Mouse (Mus musculus): ENCODE measurements around the gene Cdh11. TPM values are rescaled to one million over a fixed set of nuclear protein-coding genes. Genes with fewer than 3 reads are reported as not detected.

The Cdh11 gene
- total RNA-seq (2022): 10 to 100 TPM; 48.8 to 61.3 (median 58.7) TPM

- DNase-seq (ENCODE audit: low spot score in 2 of 2): no peak
Observed at GRCm38 (mm10) chr8:102785592-102786416, at the start of gene Cdh11. Gene Cdh11 (minus strand): TSS chr8:102785642.

DNA sequence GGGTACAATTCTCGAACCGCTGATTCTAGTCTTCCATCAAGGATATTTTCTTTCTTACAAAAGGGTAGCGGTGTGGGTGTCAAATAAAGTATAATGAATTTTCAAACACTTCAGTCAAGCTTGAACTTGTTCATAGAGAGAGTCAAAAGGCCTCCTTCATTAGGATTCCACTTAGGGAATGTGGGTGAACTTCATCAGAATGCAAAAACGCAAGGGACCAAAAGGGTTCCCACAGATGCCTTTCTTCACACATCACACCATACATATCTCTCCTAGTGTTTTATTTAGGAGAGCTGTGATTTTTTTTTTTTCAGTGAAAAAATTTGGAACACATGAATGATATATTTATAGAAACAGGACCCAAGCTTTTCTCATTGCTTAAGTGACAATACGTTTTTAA lies 28.5 kb upstream of the Cdh11 start:
- no peak for DNase-seq (ENCODE audit: low spot score in 2 of 2)

GRCm38 (mm10) chr8:102790303-102790702 lies 4.9 kb upstream of the Cdh11 start:
- no peak for DNase-seq (ENCODE audit: low spot score in 2 of 2)

- peak in 1 of 2 experiments; percentile 45 for DNase-seq (ENCODE audit: low spot score in 2 of 2)
Observed at GRCm38 (mm10) chr8:102786467-102787360, 1.3 kb upstream of the Cdh11 start.

DNA sequence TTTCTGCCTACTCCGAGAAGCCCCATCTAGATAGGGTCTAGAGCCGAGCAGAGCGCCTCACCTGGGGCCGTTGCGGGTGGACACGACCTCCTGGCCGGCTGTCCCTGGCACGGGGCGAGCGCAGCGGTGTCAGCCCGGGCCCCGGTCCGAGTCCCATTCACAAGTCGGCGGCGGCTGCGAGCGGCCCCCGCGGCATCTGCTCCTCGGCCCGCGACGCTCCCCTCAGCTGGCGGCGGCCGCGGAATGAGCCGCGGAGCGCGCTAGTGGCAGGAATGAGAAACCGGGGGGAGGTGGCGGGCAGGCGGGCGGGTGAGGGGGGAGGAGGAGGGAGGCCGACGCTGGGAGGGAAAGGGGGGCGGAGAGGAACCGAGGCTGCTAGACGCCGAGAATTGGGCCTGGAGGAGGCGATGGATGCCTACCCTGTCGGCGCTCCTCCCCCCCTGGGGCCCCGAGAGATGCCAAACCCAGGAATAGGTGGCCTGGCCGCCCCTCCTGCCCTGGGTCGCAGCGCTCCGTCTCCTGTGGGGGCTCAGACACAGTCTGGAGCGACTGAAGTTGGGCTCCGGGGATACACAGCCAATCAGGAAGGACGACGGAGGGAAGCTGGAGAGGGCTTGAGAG lies 497 bp downstream of the Cdh11 start:
- DNase-seq (ENCODE audit: low spot score in 2 of 2): peak; percentile 56 to 73

DNA sequence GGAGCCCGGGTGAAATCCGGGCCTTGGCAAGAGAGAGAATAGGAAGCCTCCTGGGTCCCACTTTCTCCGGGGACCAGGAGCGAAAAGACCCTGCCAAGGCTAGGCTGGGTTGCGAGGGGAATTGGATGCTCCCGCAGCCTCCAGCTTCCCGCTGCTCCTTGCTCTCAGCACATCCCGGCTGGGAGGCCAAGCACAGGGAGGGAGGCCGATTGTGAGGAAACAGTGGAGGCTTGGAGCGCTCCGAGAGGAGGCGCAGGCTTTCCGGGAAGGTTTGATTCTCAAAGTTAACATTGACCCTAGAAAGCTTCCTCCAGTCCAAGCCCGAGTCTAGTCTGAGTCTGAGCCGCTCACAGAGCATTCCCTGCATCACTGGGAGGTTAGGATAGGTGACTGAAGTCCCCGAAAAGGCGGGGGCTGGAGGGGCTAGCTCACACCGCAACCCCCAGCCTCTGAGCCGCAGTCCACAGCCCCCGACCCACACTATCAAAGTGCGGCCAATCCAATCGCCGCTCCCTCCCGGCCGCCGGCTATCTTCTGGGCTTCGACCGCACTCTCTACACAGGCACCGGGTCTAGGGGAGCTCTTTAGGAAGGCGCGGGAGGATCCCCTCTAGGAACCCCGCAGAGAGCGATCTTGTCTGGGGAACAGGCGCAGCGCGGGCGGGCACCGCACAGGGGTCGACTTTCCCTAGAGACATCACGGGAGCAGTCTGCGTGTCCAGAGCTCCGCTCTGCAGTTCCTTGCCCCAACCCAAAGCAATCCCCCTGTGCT lies 1.4 kb downstream of the Cdh11 start:
- peak; percentile 33 to 58 for DNase-seq (ENCODE audit: low spot score in 2 of 2)

GRCm38 (mm10) chr8:102782707-102783489 lies 2.5 kb downstream of the Cdh11 start:
- no peak for DNase-seq (ENCODE audit: low spot score in 2 of 2)

DNA sequence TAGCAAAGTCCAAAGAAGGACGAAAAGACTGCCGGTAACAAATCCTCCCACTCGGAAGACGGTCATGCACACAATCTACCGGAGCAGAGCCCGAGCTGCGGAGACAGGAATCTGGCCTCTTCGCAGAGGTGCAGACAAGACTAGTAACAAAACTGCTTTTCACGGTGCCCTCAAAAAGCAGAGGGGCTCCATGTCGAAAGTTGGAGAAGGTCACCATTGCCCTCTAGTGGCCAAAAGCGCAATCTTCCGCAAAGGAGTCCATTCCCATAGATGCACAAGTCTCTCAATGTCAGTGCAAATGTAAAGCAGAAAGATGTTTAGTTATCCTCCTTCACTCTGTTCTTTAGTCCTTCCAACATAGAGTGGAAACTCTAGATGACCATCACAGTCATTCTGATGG lies 4.5 kb downstream of the Cdh11 start:
- DNase-seq (ENCODE audit: low spot score in 2 of 2): peak; percentile 49 to 79

GRCm38 (mm10) chr8:102774594-102774993 lies 10.8 kb downstream of the Cdh11 start:
- no peak for DNase-seq (ENCODE audit: low spot score in 2 of 2)

- DNase-seq (ENCODE audit: low spot score in 2 of 2): no peak
Observed at GRCm38 (mm10) chr8:102771456-102771855, 14.0 kb downstream of the Cdh11 start.

- no peak for DNase-seq (ENCODE audit: low spot score in 2 of 2)
Observed at GRCm38 (mm10) chr8:102753839-102754238, 31.6 kb downstream of the Cdh11 start.

DNA sequence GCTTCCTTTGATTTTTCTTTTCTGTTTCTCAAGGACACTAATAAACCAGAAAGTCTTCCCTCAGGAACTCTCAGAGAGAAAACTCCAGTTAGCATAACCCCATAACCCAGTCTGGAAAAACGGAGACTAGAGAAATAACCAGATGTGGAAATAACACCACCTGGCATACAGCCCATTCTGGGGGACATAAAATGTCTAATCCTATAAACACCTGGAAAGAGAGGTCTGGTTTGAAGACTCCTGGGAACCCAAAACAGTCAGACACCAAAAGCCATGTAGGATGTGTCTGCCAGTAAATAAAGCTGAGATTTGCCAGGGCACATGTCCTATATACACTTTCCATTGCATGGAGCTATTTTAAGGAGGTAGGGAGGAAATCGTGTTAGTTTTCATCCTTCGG lies 42.5 kb downstream of the Cdh11 start:
- no peak for DNase-seq (ENCODE audit: low spot score in 2 of 2)

DNA sequence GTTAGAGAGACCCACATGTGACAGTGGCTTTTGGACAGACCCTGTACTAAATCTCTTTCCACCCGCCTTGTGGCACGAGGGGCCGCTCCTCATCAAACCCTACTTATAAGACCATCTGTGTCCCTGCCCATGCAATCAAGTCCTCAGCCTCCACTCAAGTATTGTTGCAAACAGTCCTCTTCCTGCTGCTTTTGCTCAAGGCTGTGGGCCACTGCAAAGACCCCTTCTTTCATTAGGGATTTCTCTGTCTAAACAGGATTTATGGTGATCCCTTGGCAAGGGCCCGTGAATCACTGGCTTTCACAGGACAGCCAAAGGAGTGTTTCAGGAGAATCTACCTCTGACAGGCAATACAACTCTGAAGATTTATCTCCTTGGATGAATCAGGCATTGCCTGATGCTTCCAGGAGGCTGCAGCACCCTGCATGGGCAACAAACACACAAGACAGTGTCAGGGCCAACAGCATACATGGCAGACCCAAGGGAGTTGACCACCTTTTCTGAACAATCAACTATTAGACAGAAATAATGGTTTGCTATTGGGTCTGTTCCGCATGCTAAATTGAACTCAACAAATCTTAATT lies 43.3 kb downstream of the Cdh11 start:
- no peak for DNase-seq (ENCODE audit: low spot score in 2 of 2)

DNA sequence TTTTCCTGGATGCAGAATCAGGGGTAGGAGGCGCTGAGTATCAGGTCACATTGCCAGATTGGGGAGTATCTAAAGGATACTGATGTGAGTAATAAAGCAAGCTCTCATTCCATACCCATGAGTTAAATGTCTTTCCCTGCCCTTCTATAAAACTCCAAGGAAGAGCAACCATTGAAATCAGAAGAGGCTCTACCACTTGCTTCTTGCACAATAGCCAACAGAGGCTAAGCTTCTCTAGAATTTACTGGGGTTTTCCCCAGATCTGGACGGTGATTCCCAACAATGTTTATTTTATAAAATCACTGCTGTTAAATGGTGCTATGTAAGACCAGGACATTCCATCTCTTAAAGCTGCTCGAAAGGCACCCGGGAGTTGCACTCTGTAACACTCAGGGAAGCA lies 44.5 kb downstream of the Cdh11 start:
- no peak for DNase-seq (ENCODE audit: low spot score in 2 of 2)

GRCm38 (mm10) chr8:102738961-102739487 lies 46.4 kb downstream of the Cdh11 start:
- DNase-seq (ENCODE audit: low spot score in 2 of 2): peak; percentile 36 to 59

DNA sequence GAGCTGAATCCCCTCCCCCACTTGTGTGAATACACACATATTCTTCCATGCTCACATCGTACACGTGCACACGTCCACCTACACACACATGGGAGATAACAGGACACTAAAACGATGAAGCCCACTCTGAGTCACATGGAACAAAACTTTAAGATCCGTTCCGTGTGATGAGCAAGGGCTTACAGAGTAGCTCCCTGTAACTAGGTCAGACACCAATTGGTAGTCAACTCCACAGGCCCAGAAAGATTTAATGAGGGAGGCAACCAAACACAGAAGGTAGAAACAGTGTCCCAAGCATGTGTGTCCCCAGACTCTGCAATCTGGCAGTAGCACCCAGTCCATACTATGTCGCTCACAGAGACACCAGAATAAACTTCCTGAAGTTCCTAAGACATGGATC lies 47.0 kb downstream of the Cdh11 start:
- no peak for DNase-seq (ENCODE audit: low spot score in 2 of 2)

DNA sequence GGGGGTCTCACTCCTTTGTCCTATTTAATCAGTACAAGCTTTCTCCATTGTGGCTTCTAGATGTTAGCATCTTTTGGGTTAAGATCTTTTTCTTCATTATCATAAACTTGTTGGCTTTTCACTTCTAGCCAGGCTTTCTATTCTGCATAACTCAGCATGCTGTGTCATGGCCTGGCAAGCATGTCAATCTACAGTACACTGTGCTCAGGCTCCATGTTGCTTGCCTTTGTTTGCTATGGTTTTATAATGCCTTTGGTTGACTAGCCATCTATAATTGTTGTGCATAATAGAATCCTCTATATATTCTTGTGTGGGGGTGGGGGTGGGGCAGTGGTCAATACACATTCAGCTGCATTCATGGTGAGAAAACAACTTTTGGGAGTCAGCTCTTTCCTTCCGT lies 51.0 kb downstream of the Cdh11 start:
- no peak for DNase-seq (ENCODE audit: low spot score in 2 of 2)

- DNase-seq (ENCODE audit: low spot score in 2 of 2): no peak
Observed at GRCm38 (mm10) chr8:102726206-102726935, 59.1 kb downstream of the Cdh11 start.

DNA sequence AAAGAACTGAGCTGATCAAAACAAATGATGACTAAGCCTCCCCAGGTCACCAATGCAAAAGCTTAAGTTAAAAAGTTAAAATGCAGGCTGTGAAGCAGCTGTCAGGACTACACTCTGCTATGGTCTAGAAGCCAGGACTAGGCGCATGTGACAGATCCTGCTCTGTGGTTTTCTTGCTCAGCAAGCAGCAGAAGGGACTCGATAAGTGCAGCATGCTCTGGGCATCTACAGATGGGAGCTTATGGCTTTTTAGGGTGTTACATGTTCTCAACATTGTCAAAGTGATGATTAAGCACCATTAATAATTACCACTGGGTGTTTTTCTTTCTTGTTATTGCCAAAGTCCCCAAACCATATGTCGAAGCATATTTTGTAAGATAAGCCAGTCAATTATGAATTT lies 59.9 kb downstream of the Cdh11 start:
- DNase-seq (ENCODE audit: low spot score in 2 of 2): no peak

All from left cerebral cortex, adult 8-10 months (tissue).